Mouse (Mus musculus): ENCODE data around the gene Mta2.

The Mta2 gene

GRCm38 (mm10) chr19:8929224-8930088 lies 12.2 kb upstream of the Mta2 start, which contains the start of the genes Rom1 and Eml3:
Gene Rom1, minus strand, starts transcription at chr19:8929356.
Gene Eml3, plus strand, starts transcription at chr19:8929552.
- peak; percentile 73 to 78 for DNase-seq

GRCm38 (mm10) chr19:8930117-8930516 lies 11.6 kb upstream of the Mta2 start:
- DNase-seq = no peak

- DNase-seq = no peak
Observed at GRCm38 (mm10) chr19:8930771-8931170, 10.9 kb upstream of the Mta2 start.

- no peak for DNase-seq
Observed at GRCm38 (mm10) chr19:8936736-8937135, 4.9 kb upstream of the Mta2 start.

DNA sequence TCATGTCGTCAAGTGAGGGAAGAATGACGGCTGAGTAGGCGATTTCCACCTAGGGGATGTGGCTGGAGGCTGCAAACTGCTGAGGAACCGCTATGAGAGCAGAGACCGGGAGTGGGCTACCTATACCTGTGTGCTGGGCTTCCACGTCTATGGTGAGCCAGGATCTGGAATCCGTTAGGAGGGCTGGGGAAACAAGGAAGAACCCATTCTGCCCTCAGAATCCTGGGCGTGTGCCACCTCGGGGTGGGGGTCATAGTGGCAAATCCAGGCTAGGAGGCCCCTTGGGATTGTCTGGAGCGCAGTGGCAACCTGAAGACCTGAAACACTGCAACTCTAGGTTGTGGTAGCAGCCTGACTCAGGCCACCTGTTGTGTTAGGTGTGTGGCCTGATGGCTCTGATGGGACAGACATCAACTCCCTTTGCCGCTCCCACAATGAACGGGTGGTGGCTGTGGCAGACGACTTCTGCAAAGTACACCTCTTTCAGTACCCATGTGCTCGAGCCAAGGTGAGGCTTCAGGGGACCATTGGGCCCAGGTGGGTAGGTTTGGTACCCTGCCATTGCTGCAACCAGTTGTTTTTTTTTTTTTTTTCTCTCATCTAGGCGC lies 1.0 kb upstream of the Mta2 start:
- DNase-seq = no peak

DNA sequence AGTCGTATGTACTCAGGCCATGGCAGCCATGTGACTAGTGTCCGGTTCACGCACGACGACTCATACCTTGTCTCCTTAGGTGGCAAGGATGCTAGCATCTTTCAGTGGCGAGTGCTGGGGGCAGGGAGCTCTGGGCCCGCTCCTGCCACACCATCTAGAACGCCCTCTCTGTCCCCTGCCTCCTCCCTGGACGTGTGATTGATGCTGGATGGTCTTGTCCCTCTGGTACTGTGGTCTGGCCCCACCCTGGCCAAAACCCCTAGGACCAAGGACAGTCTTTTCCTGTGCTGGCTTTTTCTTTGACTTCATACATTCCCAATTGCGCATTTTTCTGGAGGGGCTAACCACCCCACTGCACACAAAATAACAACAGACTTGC lies 550 bp upstream of the Mta2 start:
- no peak for DNase-seq

DNA sequence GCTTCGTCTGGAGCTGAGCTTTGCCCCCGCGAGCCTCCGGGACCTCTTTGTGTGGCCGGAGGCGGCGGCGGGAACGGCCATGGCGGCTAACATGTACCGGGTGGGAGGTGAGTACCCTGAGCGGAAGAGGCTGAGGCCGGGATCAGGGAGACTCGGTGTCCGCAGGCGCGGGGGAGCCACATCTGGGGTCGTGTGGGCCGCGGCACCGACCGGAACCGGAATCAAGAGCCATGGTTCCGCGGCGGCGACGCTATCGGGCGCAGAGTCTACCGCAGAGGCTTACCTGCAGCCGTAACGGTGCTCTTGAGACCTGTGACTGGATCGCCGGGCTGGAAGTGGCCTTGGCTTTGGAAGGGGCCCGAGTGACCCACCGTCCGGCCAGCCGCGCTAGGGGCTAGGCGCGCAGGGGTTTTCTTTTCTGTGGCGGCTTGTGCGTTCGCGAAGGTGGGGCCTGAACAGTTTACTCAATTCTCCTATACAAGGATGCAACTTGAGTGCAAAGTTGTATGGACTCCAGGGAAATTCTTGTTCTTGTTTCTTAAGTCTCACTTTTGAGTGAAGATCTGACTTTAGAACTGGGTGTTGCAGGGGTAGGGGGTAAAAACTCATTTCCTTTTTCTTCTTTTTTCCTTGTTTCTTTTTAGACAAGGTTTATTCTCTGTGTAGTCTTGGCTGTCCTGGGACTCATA lies 745 bp downstream of the Mta2 start:
- DNase-seq = peak in 1 of 2 experiments; percentile 62

GRCm38 (mm10) chr19:8943047-8943446 lies 1.4 kb downstream of the Mta2 start:
- DNase-seq = no peak

GRCm38 (mm10) chr19:8944062-8944461 lies 2.4 kb downstream of the Mta2 start:
- DNase-seq = no peak

GRCm38 (mm10) chr19:8944750-8945149 lies 3.1 kb downstream of the Mta2 start:
- peak in 1 of 2 experiments; percentile 36 for DNase-seq

DNA sequence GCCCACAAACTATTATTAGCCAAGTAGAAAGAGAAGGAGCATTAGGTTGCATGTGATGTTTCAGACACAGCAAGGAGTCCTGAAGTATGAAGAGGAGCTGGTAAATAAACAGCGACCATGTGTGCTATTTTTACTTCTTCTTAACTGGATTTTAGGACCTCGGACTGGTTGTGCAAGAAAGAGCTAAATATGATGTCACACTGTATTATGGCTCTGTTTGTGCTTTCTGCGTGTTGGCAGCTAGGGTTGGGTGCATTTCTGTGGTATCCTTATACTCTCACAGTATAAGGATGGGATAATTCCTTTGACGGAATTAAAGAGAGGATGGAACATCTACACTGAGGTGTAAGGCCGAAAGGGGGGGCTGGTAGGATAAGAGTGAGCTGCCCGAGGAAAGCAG lies 3.6 kb downstream of the Mta2 start:
- DNase-seq = no peak

GRCm38 (mm10) chr19:8946929-8947328 lies 5.3 kb downstream of the Mta2 start:
- DNase-seq = no peak

DNA sequence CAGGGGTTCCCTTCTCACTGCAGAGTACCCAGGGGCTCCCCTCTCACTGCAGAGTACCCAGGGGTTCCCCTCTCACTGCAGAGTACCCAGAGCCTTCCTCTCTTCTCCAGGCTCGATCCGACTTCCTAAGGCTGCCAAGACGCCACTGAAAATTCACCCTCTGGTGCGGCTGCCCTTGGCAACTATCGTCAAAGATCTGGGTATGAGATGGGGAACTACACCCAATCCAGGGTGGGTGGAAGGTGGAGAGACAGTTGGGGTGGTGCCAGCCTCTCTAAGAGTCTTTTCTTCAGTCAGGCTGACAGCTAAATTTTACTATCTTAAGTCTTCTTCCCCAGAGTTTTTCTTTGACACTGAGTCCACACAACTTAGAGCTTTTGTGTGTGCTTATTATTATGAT lies 8.5 kb downstream of the Mta2 start:
- no peak for DNase-seq

GRCm38 (mm10) chr19:8952241-8952640 lies 10.6 kb downstream of the Mta2 start:
- DNase-seq = no peak

- peak; percentile 84 to 96 for DNase-seq
Observed at GRCm38 (mm10) chr19:8953135-8954039, 11.7 kb downstream of the Mta2 start, which contains the start of gene Tut1. Gene Tut1, plus strand, starts transcription at chr19:8953847.

DNA sequence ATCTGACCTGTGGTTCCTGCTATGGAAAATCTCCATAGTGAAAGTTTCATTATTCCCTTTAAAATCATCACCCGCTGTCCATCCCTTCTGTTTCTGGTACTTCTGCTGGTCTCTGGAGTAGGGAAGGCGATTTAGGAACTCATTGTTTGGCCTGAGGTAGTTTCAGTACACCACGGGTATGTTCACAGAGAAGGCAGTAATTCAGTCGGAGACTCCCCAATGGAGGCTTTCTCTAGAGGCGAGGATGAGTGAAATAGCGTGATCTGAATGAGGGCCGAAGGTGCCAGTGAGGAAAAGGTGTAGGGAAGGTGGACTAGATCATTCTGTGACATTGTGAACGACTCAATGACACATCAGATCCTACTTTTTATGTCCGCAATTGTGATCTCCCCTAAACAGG lies 12.5 kb downstream of the Mta2 start:
- DNase-seq = no peak

DNA sequence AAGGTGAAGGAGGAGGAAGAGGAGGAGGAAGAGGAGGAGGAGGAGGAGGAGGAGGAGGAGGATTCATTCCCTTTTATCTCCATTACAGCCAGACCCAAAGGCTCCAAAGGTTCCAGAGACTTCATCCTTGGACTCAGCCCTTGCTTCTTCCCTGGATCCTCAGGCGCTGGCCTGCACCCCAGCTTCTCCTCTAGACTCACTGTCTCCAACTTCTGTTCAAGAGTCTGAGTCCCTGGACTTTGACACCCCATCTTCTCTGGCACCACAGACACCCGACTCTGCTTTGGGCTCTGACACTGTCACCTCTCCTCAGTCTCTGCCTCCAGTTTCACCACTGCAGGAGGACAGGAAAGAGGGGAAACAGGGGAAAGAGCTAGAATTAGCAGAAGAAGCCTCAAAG lies 20.6 kb downstream of the Mta2 start:
- DNase-seq = no peak

- DNase-seq = no peak
Observed at GRCm38 (mm10) chr19:8965075-8965474, 23.4 kb downstream of the Mta2 start.

DNA sequence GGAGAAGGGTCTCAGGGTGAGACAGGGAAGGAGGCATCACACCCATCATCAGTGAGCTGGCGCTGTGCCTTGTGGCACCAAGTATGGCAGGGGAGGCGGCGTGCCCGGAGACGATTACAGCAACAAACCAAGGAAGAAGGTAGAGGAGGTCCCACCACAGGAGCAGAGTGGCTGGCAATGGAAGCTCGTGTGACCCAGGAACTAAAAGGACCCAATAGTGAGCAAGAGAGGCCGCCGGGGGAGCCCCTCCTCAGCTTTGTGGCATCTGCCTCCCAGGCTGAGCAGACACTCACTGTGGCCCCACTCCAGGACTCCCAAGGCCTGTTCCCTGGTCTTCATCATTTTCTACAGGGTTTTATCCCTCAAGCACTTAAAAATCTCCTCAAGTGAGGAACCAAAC lies 24.1 kb downstream of the Mta2 start:
- DNase-seq = peak in 1 of 2 experiments; percentile 16

DNA sequence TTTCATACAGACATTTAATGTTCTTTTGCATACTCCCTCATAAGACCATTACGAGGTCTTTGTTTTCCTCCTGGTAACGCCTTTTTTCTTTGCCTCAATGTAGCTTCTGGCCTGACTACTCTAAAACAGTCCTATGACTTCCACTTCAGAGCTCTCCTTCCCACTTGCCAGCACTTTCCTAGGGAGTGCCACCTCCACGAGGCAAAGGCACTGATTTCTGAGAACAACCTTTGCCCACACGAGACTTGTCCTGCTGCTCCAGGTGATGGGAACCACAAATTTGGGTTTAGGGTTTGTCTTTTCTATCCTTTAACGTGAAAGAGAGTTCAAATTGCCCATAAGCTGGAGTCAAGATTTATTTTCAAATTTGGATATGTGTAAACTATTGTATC lies 24.5 kb downstream of the Mta2 start:
- no peak for DNase-seq

DNA sequence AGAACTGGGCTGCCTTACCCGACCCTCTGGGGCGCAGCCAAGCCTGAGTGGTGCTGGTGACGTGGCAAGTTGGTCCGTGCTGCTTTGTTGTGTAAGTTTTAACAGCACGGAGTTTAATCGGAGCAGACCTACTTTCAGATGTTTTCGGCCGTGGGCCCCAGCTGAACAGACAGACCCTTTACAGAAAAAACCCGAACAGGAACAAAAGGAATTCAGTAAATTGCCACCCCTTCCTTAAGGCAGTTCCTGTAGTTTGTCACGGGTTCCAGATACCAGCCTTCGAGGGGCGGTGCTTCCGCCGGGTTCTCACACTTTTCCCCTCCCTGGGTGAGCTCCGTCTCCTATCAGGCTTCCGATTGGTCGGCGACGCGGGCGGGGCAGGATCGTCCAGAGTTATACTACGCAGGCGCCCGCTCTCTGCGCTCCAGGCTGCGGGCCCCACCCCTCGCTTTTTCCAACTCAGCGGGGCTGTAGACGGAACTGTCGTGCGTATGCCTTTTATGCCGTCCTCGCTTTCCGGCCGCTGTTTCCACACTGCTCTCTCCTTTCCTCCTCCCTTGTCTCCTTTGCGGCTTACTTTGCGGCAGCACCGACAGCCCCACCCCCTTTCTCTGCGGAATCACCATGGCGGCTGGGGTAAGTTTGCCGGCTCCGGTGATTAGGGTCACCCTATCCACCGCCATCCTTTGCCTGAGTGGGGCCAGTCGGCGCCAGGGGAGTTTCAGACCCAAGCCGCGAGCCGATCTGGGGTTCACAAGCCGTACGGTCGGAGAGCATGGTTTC lies 25.1 kb downstream of the Mta2 start, which contains the start of gene Eef1g:
Gene Eef1g (plus strand): TSS at position 452 of the 783 bp plus-strand sequence.
- DNase-seq = peak; percentile 97 to 99

GRCm38 (mm10) chr19:8967373-8967743 lies 25.7 kb downstream of the Mta2 start:
- DNase-seq = no peak
